Mouse (Mus musculus) bone marrow macrophage, adult 2 months (primary cell): Measurements from ENCODE around the gene Otud4. TPM values are rescaled to one million over a fixed set of nuclear protein-coding genes. Genes with fewer than 3 reads are reported as not detected.
"Not testable (repeated sequence)": the region's sequence is repeated elsewhere in the genome, so short reads cannot be mapped to it uniquely, and the experiment has no call there.

Experiments used
- H3K27ac ChIP-seq: 2 replicates; pipeline ENCODE4 v1.5.1; 2012; ENCODE audit warnings: low read depth, low read length; ENCODE audit not compliant: insufficient read depth
- H3K4me1 ChIP-seq: 2 replicates; pipeline ENCODE4 v1.6.1; 2012; ENCODE audit warnings: low read length; ENCODE audit not compliant: control insufficient read depth, insufficient read depth
- H3K4me3 ChIP-seq: 2 replicates; pipeline ENCODE4 v1.5.1; 2012; ENCODE audit warnings: mild to moderate bottlenecking, low read length, moderate library complexity; ENCODE audit not compliant: insufficient read depth
- CTCF ChIP-seq: IDR thresholded peaks from 2 replicates; pipeline ENCODE4 v1.5.1; 2012; ENCODE audit warnings: low read depth, mild to moderate bottlenecking, low read length, moderate library complexity
- POLR2A ChIP-seq: IDR thresholded peaks from 2 replicates; pipeline ENCODE4 v1.6.1; 2012; ENCODE audit warnings: mild to moderate bottlenecking, low read depth, low read length, borderline replicate concordance
- polyA plus RNA-seq: library from polyadenylated mRNA; stranded (reverse); fragments of >200 nt; gene quantifications from 2 replicates; pipeline ENCODE4 v1.2.4, GENCODE M21; 2012; ENCODE audit not compliant: missing spikeins, insufficient read depth, insufficient read length

Otud4 gene
- polyA plus RNA-seq, 1 experiment, result 30.7 TPM

- peak overlapping the region; percentile 60 for H3K27ac ChIP-seq
- peaks cover 15% of the 10 kb centered on the region for H3K4me1 ChIP-seq
- peak overlapping the region; percentile 84; the same call in 1 of the 2 replicates for H3K4me3 ChIP-seq
- no peak for TF ChIP-seq POLR2A
- TF ChIP-seq CTCF, result no peak
Measured at GRCm38 (mm10) chr8:79638001-79638706, 1.3 kb upstream of the Otud4 start.

GRCm38 (mm10) chr8:79638707-79639549, 490 bp upstream of the Otud4 start:
- Histone ChIP-seq H3K4me3 (peak overlapping the region; percentile 86), H3K4me1 (peaks cover 21% of the 10 kb centered on the region), H3K27ac (peak overlapping the region; percentile 77)
- TF ChIP-seq CTCF (no peak), POLR2A (no peak; the same call in 1 of the 2 replicates)

GRCm38 (mm10) chr8:79641119-79641518, 1.7 kb downstream of the Otud4 start:
- H3K27ac ChIP-seq, result no peak overlapping the region
- peak overlapping the region; percentile 46 for H3K4me3 ChIP-seq
- H3K4me1 ChIP-seq, result peaks cover 26% of the 10 kb centered on the region
- no peak for TF ChIP-seq POLR2A
- TF ChIP-seq CTCF, result no peak

- TF ChIP-seq POLR2A (no peak), CTCF (no peak)
- Histone ChIP-seq H3K4me3 (no peak overlapping the region), H3K4me1 (0 out of 2 replicates have a peak, but pooled peaks cover 3% of the 10 kb centered on the region), H3K27ac (no peak overlapping the region)
Measured at GRCm38 (mm10) chr8:79649569-79649968, 10.2 kb downstream of the Otud4 start.

- Histone ChIP-seq H3K4me3 (no peak overlapping the region), H3K27ac (no peak overlapping the region), H3K4me1 (0 out of 2 replicates have a peak, but pooled peaks cover 2% of the 10 kb centered on the region)
- TF ChIP-seq CTCF (no peak), POLR2A (no peak)
Measured at GRCm38 (mm10) chr8:79650158-79650814, 10.9 kb downstream of the Otud4 start.

- H3K27ac ChIP-seq, result no peak overlapping the region
- no peak overlapping the region for H3K4me3 ChIP-seq
- no peaks in the 10 kb centered on the region for H3K4me1 ChIP-seq
- TF ChIP-seq CTCF (no peak), POLR2A (no peak)
Measured at GRCm38 (mm10) chr8:79653736-79654135, 14.3 kb downstream of the Otud4 start.

GRCm38 (mm10) chr8:79658715-79659114, 19.3 kb downstream of the Otud4 start:
- H3K4me3 ChIP-seq, H3K27ac ChIP-seq, H3K4me1 ChIP-seq: not testable (repeated sequence)

GRCm38 (mm10) chr8:79676461-79676860, 37.0 kb downstream of the Otud4 start:
- Histone ChIP-seq H3K4me1 (peaks cover 9% of the 10 kb centered on the region), H3K4me3 (no peak overlapping the region), H3K27ac (no peak overlapping the region)
- TF ChIP-seq CTCF (no peak), POLR2A (no peak)

GRCm38 (mm10) chr8:79679005-79679404, 39.6 kb downstream of the Otud4 start:
- no peak for TF ChIP-seq CTCF
- no peak for TF ChIP-seq POLR2A
- Histone ChIP-seq H3K4me1 (peaks cover 9% of the 10 kb centered on the region), H3K27ac (peak overlapping the region; percentile 43), H3K4me3 (peak overlapping the region; percentile 1)

GRCm38 (mm10) chr8:79680083-79680482, 40.7 kb downstream of the Otud4 start:
- H3K27ac ChIP-seq, result peak overlapping the region; percentile 49
- H3K4me3 ChIP-seq, result peak overlapping the region; percentile 73
- H3K4me1 ChIP-seq, result not testable (repeated sequence)
